Mouse (Mus musculus) lung, adult 2 months (tissue): ENCODE data around the gene Farsa. TPM values are rescaled to one million over a fixed set of nuclear protein-coding genes. Genes with fewer than 3 reads are reported as not detected.

Experiments
- DNase-seq: peaks from one replicate; pipeline ENCODE4 v3.0.0; 2022
- H3K4me1 ChIP-seq: fragments of 200-500 bp; 2 replicates; pipeline ENCODE4 v1.6.1; 2011; ENCODE audit warnings: low read length; ENCODE audit not compliant: control insufficient read depth, insufficient read depth
- H3K4me3 ChIP-seq: fragments of 200-500 bp; replicated peaks from 2 replicates; pipeline ENCODE3; 2011; ENCODE audit warnings: low read depth, mild to moderate bottlenecking, control low read depth, low read length; ENCODE audit errors: extremely low read depth
- CTCF ChIP-seq: fragments of 200-500 bp; IDR thresholded peaks from 2 replicates; pipeline ENCODE4 v1.5.1; 2011; ENCODE audit warnings: mild to moderate bottlenecking, low read length, control low read depth; ENCODE audit not compliant: insufficient read depth
- POLR2A ChIP-seq: fragments of 200-500 bp; IDR thresholded peaks from 2 replicates; pipeline ENCODE4 v1.6.1; 2011; ENCODE audit warnings: low read depth, mild to moderate bottlenecking, control low read depth, low read length, borderline replicate concordance; ENCODE audit errors: extremely low read depth
- WGBS: fragments of 180-500 bp; shearing (Covaris S2); methylation state at CpG from one replicate; pipeline ENCODE4 v1.1.7; 2018; 5-methylcytosine and 5-hydroxymethylcytosine counted together
- polyA plus RNA-seq: library from polyadenylated mRNA; depleted of rRNA; stranded (reverse); fragments of >200 nt; gene quantifications from 2 replicates; pipeline ENCODE4 v1.2.3, GENCODE M21; 2012; rRNA removed

Gene Farsa
- polyA plus RNA-seq: 33.8 and 42.4 TPM in 2 replicates

DNA sequence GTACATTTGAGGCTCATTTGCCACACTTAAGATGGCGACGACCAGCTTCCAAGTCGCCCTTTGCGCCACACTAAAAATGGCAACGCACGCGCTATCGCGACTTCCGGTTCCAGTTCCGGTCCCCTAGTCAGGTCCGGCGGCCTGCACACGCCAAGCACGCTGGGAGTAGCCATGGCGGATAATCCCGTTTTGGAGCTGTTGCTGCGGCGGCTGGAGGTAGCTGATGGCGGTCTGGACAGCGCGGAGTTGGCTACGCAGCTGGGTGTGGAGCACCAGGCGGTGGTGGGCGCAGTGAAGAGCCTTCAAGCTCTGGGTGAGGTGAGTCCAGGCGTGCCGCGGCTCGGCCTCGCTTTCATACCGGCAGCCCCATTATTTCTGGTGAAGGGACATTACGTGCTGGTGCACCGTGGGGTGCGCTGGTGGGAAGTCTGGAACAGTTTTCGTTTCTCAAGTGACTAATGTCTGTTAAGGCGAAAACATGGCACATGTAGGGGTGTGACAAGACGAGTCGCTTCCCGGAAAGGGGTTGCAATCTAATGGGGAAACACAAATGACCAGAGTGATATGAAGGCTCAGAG is at the start of gene Farsa:
Gene Farsa (plus strand): TSS at position 126 of the 578 bp plus-strand sequence.
- WGBS: under 1% methylated on average over 39 of the region's 39 CpGs
- H3K4me3 ChIP-seq: peak within 1 kb of the TSS; percentile 79
- peak; percentile 88 for DNase-seq
- H3K4me1 ChIP-seq: peaks cover 3% of the 10 kb centered on the region
- TF ChIP-seq CTCF (no peak), POLR2A (peak; percentile 95)

DNA sequence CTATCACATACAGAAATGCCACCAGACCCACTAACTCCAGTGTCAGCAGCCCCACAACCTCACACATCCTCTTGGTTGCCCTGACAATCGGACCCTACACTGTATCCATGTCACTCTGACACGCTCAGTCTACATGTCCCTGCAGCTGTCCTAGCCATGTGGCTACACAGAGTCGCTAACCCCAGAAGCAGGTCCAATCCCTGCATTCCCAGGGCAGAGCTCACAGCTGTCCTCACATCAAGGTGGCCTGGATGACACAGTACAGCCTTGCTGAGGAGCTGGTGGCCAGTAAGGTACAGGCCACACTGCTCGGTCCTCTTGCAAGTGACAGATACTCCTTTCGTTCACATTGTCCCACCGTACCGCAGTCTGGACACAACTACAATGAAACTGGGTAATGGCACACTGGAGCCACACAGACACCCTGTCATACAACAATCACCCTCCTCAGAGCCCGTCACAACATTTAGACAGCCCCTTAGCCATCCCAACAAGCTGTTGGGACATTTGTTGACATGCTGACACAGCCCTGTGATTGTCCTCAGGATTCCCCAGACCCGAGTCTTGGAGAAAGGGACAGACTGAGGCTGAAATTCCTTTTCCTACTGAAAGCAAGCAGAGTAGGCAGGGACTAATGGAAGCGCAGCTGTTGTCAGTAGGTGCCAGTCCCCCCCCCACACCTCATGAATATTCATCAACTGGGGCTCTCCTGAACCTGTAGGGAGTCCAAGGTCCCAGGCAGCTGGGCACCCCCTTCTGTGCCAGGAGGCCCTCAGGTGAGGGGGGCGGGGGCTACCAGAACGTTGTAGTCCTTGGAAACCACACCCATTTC is 47.5 kb upstream of the Farsa start:
- 77% methylated on average over 12 of the region's 12 CpGs for WGBS
- H3K4me1 ChIP-seq: peaks cover 4% of the 10 kb centered on the region
- peak; percentile 4 for DNase-seq
- TF ChIP-seq POLR2A (no peak), CTCF (no peak)
- no peak overlapping the region for H3K4me3 ChIP-seq

DNA sequence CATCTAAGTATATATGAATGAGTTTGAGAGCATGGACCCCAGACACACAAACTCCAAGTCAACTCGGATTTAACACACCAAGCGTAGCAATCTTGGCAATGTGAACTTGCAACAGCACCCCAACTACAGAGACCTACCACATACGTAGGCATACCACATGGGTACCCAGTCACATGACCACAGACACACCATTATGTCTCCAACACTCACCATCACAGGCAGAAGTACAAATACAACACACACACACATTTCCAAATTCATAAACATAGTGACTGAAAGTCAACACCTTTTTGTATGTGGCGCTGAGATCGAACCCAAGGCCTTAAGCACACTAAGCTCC is 46.9 kb upstream of the Farsa start:
- TF ChIP-seq POLR2A (no peak), CTCF (no peak)
- Histone ChIP-seq H3K4me1 (peaks cover 4% of the 10 kb centered on the region), H3K4me3 (no peak overlapping the region)
- 80% methylated on average over 5 of the region's 5 CpGs for WGBS
- no peak for DNase-seq

DNA sequence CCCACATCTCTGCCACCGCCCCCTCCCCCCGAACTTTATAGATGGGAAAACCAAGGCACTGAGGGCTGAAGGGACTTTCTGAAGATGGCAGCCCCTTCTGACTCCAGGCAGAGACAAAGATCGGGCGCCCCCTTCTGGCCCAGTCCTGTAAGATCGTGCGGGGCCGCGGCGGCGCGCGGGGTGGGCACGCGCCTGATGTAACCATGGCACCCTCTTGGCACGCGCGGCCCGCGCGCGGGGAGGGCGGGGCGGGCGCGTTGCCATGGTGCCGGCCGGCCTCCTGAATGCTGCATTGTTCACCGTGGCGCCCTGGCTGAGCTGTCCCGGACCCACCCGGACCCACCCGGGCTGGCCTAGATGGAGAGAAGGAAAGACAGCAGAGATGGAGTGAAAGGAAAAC is 45.9 kb upstream of the Farsa start:
- peak; percentile 96 for DNase-seq
- TF ChIP-seq POLR2A: no peak
- TF ChIP-seq CTCF: peak; percentile 42
- 1% methylated on average over 32 of the region's 32 CpGs for WGBS
- H3K4me3 ChIP-seq: no peak overlapping the region
- H3K4me1 ChIP-seq: peaks cover 4% of the 10 kb centered on the region

DNA sequence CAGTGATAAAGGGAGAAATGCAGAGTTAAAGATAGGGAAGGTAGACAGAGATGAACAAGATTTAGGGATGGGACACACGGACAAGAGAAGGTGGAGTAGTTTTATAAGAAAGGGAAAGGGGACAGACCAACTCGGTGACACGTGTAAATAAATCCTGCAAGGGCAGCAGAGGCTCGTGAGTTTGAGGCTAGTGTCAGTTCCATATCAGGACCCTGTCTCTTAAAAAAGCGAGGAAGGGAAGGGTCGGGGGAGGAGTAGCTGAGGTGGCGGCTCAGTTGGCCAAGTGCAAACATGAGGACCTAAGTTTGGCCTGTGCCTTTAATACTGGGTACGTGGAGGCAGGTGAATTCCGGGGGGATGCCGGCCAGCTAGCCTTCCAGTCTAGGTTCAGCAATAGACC is 45.5 kb upstream of the Farsa start:
- Histone ChIP-seq H3K4me3 (no peak overlapping the region), H3K4me1 (peaks cover 4% of the 10 kb centered on the region)
- TF ChIP-seq POLR2A (no peak), CTCF (no peak)
- no peak for DNase-seq
- 35% methylated on average over 10 of the region's 10 CpGs for WGBS

DNA sequence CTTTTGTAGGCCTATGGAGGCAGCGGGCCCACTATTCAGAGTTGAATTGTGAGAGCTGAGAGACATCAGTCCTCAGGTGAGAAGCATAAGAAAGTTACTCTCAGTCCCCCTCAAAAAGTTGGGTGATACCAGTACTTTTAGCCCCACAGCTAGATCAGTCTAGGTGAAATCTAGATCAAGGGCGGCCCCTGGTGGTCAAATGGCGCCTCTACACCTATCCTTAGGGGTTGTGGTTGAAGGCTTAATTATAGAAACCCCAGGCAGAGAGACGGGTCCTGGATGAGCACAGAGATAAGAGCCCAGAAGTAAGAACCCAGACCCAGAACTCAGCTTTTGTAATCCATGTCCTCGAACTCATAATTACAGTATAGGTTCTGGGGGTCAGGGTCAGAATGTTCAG is 43.7 kb upstream of the Farsa start:
- WGBS: 5% methylated on average over 5 of the region's 5 CpGs
- peaks cover 4% of the 10 kb centered on the region for H3K4me1 ChIP-seq
- DNase-seq: peak; percentile 80
- TF ChIP-seq POLR2A (no peak), CTCF (peak; percentile 67)
- no peak overlapping the region for H3K4me3 ChIP-seq

DNA sequence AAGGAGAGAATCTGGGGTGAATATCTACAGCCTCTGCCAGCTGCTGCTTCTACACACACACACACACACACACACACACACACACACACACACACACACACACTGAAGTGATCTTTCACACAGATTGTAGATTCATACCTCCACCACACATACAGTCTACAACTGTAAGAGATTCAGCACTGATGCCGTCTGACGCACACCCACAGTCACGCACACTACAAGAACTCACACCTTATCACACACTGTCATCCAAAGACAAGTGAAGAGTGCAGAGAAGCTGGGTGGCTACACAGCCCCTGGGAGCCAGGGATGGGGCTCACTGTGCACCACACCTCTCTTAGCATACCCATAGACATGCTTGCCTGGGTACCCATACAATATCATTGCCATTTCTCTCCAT is 43.0 kb upstream of the Farsa start:
- peaks cover 4% of the 10 kb centered on the region for H3K4me1 ChIP-seq
- no peak for DNase-seq
- no peak overlapping the region for H3K4me3 ChIP-seq
- TF ChIP-seq POLR2A: no peak
- no peak for TF ChIP-seq CTCF
- 91% methylated on average over 3 of the region's 3 CpGs for WGBS

DNA sequence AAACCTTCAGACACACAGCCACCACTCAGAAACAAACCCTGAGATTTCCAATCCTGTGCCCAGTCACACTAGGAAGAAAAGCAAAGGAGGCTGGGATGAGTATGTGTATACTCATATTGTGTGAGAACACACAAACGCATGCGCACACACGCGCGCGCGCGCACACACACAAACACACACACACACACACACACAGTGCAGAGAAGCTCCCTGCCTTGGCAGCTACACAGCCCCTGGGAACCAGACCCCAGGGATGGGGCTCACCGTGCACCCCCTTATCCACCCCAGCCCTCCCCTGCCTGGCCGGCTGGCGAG is 42.6 kb upstream of the Farsa start:
- no peak for DNase-seq
- peaks cover 4% of the 10 kb centered on the region for H3K4me1 ChIP-seq
- no peak for TF ChIP-seq CTCF
- no peak for TF ChIP-seq POLR2A
- WGBS: 82% methylated on average over 11 of the region's 11 CpGs
- H3K4me3 ChIP-seq: no peak overlapping the region

DNA sequence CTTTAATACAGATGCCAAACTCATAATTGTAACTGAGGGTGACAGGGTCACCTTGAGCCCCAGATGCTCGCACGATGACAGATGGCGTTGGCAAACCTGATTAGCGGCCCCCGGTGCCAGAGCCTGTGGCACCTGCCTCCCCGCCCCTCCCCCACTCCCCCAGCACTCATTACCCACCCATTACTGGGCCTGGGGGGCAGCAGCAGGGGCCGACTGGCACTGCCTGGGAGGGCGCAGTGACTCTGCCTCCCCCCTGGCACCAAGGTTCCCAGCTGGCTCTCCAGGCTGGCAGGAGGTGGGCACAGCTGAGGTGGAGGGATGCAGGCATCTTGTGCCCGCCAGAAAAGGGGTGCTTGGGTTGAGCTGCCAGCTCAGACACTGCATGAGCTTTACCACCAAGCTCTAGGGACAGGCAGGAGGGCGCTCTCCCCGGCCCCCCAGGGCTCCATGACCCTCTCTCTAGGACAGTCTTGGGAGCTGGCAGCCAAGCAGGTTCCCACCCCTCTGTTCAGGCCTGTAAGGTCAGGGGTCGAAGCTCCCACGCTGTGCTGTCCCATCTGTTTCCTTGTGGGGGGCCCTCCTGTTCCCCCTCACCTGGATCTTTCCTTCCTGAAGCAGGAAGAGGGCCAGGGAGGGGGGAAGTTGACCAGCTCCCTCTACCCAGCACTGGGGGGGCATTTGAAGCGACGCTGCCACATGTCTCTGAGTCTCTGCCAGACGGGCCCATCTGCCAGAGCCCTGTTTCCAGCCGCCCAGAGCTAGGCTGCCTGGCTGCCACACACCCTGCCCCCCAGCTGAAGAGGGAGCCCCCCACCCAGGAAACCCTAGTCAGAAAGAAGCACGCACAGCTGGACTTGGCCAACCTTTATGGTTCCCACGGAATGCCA is 42.0 kb upstream of the Farsa start:
- DNase-seq: peak; percentile 5
- TF ChIP-seq CTCF (no peak), POLR2A (no peak)
- no peak overlapping the region for H3K4me3 ChIP-seq
- WGBS: 37% methylated on average over 19 of the region's 19 CpGs
- peaks cover 4% of the 10 kb centered on the region for H3K4me1 ChIP-seq

DNA sequence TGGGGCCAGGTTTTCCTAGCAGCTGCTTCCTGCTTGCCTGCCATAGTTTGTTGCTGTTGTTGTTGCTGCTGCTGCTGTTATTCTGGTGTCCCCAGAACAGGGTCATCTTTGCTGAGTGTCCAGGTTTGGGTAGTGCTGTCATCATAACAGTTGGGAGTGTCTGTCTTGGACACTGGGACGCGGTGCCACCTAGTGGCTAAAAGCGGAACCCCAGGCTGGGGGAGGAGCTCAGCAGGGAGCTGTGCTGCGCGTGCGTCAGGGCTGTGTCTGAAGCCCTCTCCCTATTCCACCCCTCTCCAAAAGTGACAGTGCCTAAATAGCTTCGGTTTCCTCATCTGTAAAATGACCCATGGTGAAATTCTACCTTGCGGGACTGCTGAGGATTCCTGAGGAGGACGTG is 41.2 kb upstream of the Farsa start:
- no peak for TF ChIP-seq POLR2A
- TF ChIP-seq CTCF: peak; percentile 92
- DNase-seq: peak; percentile 98
- peaks cover 4% of the 10 kb centered on the region for H3K4me1 ChIP-seq
- H3K4me3 ChIP-seq: no peak overlapping the region
- WGBS: 10% methylated on average over 9 of the region's 9 CpGs

DNA sequence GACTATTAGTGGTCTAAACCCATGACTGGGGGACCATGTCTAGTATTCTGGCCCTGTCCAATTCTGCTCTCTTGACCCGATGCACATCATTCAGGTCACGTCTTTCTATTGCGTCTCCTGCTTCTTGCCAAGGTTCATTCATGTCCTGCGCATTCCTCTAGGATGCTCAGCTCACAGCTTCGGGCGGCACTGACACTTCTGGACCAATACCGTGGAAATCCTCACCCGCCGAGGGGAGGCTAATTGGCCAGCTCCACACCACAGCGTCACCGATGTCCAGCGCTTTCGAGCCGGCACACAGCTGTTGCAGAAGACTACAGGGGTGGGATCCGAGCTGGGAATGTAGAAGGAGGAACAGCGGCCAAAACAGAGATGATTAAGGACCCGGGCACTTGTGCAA is 40.7 kb upstream of the Farsa start:
- TF ChIP-seq POLR2A (no peak), CTCF (no peak)
- WGBS: 77% methylated on average over 17 of the region's 17 CpGs
- Histone ChIP-seq H3K4me3 (no peak overlapping the region), H3K4me1 (peaks cover 4% of the 10 kb centered on the region)
- DNase-seq: no peak
